Mouse (Mus musculus) C3H10T1/2 (cell line): ENCODE results near the gene Snx9. TPM values are rescaled to one million over a fixed set of nuclear protein-coding genes. Genes with fewer than 3 reads are reported as not detected.

Experiments
- polyA plus RNA-seq, 2 experiments: library from polyadenylated mRNA; unstranded; fragments of >200 nt; fragmentation: generic; extraction: Trizol; gene quantifications; one replicate each; pipeline ENCODE4 v1.2.1; 2012; ENCODE audit warnings: missing spikeins in 2 of 2

The Snx9 gene
- 10 to 100 TPM; 12.7 to 43.1 TPM for polyA plus RNA-seq

GRCm38 (mm10) chr17:5841128-5841942 lies at the start of gene Snx9:
Gene Snx9, plus strand, starts transcription at chr17:5841329.

GRCm38 (mm10) chr17:5941230-5942043 lies 100.3 kb downstream of the Snx9 start, which contains the start of gene Synj2:
Gene Synj2, plus strand, starts transcription at chr17:5941280.

Other genes starting within 250 kb of the Snx9 start
- gene Synj2, start 100.0 kb downstream of the Snx9 start, polyA plus RNA-seq: 1 to 10 TPM; 6.9 to 8.7 TPM
- 1 to 10 TPM in 1 of 2 experiments, under 1 TPM in 1; 0.55 to 1.6 TPM for gene Serac1, start 238.4 kb downstream of the Snx9 start, polyA plus RNA-seq
- 100 to 1,000 TPM; 105 to 125 TPM for gene Gtf2h5, start 238.5 kb downstream of the Snx9 start, polyA plus RNA-seq